Mouse (Mus musculus) heart, adult 11 months (tissue): Measurements from ENCODE around the gene Acad10.
"Not testable (repeated sequence)": the region's sequence is repeated elsewhere in the genome, so short reads cannot be mapped to it uniquely, and the experiment has no call there.

Source experiments
- DNase-seq: peaks from one replicate; pipeline ENCODE4 v3.0.0; 2022

Gene Acad10

GRCm38 (mm10) chr5:121656866-121657265, 3.4 kb downstream of the Acad10 start:
- DNase-seq = peak; percentile 96

DNA sequence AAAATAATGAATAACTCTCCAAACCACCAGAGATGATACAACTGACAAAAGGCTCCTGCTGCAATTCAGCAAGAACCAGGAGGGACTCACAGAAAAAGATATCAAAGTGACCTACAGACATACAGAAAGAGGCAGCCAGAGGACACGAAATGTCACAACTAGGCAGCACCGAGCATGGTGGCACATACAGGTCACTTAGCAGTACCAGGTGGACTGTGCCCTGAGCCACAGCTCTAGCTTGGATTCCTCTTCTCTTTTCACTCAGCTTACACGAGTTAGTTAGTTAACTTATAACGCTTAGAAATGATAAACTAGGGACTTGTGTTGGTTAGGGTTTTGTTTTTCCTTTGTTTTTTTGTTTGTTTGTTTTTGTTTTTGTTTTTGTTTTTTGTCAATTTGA, 5.8 kb downstream of the Acad10 start:
- no peak for DNase-seq

GRCm38 (mm10) chr5:121649134-121649533, 11.2 kb downstream of the Acad10 start:
- no peak for DNase-seq

GRCm38 (mm10) chr5:121639601-121640000, 20.7 kb downstream of the Acad10 start:
- no peak for DNase-seq

GRCm38 (mm10) chr5:121637296-121637695, 23.0 kb downstream of the Acad10 start:
- DNase-seq = no peak

DNA sequence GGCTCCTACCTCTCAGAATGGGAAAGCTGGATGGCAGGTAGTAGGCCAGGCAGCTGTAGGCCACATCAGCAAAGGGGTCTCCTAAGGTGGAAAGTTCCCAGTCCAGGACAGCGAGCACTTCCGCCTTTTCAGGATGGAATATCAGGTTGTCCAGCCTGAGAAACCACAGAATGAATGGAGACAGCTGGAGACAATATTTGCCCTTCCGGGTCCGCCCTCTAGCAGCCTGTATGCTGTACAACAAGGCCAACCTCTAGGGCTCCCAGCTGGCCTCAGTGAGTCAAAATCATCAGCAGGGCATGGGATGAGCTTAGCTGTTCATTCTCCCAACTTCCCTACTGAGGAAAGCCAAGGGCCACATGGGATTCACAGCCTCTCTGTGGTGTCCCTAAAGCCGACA, 25.6 kb downstream of the Acad10 start:
- DNase-seq = no peak

- no peak for DNase-seq
Observed at GRCm38 (mm10) chr5:121632804-121633203, 27.5 kb downstream of the Acad10 start.

DNA sequence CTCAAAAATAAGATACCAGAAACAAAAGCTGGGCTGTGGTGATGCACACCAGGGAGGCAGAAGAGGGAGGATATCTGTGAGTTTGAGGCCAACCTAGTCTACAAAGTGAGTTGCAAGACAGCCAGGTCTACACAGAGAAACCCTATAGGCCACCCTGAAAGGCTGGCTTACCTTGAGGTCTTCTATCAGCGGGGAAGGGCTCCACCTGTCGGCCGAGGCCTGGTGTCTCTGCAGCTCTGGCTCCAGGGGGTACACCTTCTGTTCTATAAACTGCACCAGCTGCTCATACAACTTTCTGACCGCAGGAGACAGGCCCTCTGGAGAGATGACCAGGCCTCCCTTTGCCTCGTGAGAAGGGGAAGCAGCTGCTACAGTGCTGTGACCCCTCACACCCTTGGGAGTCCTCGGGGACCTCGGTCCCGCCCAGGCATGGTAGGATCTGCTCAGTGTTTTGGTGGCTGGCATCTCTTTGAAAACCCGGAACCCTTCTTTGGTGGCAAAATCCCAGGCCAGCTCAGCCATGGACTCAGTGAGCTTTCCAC, 29.1 kb downstream of the Acad10 start:
- DNase-seq = not testable (repeated sequence)

GRCm38 (mm10) chr5:121627871-121628270, 32.4 kb downstream of the Acad10 start:
- peak; percentile 94 for DNase-seq

DNA sequence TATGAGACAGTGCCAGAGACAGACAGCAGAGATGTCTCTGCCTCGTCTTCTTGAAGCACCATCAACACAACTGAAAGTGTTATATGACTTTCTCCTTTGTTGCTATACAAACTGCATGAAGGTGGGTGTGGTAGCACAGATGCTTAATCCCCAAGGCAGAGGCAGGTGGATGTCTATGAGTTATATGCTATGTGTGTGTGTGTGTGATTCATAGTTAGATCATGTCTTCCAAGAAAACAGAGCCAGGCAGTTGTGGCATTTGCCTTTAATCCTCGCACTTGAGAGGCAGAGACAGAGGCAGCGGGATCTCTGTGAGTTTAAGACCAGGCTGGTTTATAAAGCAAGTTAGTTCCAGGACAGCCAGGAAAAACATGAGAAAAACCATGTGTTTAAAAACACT, 37.1 kb downstream of the Acad10 start:
- DNase-seq = no peak

DNA sequence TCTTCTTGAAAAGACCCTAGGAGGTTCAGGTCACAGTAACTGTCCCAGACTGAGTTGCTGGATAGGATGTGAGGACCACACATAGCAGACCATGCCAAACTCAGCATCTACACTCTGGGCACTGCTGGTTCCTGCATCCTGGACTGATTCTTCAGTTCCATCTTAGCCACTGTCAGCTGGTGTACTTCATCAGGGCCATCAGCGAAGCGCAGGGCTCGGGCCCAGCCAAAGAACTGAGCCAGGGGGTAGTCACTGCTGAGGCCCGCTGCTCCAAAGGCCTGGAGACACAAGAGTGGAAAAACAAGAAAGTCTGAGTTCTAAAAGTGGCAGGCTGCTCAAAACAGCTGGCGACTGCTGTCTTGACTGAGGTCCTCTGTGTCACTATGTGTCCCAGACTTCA, 39.2 kb downstream of the Acad10 start:
- DNase-seq = peak; percentile 91

- peak; percentile 99 for DNase-seq
Observed at GRCm38 (mm10) chr5:121618592-121619513, 41.5 kb downstream of the Acad10 start, which contains the start of gene Acad12. Gene Acad12 (minus strand): TSS chr5:121618938.

DNA sequence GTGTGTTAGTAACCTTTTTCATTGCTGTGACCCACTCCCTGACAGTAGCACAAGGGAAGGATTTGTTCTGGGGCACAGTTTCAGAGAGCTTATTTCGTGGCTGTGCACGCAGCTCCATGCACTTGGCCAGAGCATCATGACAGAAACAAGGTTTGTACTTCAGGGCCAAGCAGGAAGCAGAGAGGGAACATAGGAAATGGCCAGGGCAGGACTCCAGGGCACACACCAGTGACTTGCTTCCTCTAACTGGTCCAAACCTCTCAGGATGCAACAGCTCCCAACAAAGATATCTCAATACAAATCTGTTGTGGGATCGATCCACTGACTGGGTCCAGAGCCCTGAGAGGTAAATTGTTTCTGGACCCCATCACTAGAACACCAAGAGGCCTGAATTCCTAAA, 45.4 kb downstream of the Acad10 start:
- DNase-seq = peak; percentile 91

GRCm38 (mm10) chr5:121612036-121612435, 48.3 kb downstream of the Acad10 start:
- DNase-seq = no peak

DNA sequence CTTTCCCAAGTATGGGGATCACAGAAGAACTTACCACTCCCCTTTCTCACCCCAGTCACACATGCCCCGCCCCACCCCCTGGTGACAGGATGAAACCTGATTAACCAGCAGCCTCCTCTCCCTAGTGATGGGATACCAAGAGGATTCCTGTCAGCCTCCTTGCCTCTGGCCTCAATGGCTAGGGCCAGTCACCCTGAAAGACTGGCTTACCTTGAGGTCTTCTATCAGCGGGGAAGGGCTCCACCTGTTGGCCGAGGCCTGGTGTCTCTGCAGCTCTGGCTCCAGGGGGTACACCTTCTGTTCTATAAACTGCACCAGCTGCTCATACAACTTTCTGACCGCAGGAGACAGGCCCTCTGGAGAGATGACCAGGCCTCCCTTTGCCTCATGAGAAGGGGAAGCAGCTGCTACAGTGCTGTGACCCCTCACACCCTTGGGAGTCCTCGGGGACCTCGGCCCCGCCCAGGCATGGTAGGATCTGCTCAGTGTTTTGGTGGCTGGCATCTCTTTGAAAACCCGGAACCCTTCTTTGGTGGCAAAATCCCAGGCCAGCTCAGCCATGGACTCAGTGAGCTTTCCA, 50.7 kb downstream of the Acad10 start:
- DNase-seq = not testable (repeated sequence)

- DNase-seq = peak; percentile 97
Observed at GRCm38 (mm10) chr5:121606151-121606550, 54.2 kb downstream of the Acad10 start.

- DNase-seq = not testable (repeated sequence)
Observed at GRCm38 (mm10) chr5:121603815-121604214, 56.5 kb downstream of the Acad10 start.

DNA sequence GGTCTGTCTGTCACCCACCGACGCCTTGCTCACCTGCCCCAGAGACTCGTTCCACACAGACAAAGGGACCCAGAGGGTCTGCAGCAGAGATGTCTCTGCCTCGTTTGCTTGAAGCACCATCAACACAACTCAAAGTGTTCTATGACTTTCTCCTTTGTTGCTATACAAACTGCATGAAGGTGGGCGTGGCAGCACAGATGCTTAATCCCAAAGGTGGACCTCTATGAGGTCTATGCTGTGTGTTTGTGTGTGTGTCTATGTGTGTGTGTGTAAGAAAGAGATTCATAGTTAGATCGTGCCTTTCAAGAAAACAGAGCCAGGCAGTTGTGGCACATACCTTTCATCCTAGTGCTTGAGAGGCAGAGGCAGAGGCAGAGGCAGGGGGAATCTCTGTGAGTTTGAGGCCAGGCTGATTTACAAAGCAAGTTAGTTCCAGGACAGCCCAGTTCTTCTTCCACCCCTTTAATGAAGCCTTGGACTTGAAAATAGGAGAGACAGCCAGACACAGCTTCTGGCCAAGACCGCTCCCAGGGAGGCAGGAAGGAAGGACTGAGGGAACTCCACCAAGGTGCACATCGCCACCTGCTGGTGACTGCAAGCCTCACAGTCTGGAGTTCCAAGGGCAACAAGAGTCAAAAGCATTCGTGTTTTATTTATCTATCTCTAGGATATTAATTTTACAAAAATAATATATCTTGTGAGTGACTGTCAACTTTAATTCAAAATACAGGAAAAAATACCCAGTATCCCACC, 58.6 kb downstream of the Acad10 start:
- peak; percentile 98 for DNase-seq

DNA sequence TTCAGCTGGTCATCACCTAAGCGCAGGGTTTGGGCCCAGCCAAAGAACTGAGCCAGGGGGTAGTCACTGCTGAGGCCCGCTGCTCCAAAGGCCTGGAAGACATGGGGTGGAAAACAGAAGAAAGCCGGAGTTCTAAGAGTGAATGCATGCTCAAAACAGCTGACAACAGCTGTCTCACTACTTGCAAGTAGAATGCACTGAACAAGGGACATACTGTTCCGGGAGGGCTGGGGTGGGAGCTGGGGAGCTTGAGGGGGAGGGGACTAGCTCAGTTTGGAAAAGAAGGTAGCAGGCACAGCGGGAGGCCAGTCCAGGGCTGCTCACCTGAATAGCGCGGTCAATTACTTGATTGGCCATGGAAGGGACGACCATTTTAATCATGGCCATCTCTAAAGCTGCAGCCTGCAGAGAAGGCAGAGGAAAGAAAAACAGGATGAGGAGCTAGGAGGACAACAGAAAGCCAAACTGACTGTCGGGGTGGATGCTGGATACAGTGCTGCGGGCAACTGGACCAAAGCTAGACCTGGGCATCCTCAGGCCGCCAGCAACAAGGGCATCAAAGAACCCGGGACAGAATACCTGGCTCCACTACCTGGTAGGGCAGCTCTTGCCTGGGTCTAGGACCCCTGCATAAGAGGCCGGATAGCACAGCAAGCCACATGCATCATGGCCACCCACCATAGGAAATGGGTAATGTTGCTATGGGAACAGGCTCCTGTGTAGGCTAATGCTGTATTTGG, 61.3 kb downstream of the Acad10 start:
- DNase-seq = peak; percentile 97

- peak; percentile 90 for DNase-seq
Observed at GRCm38 (mm10) chr5:121597991-121598537, 62.2 kb downstream of the Acad10 start.

GRCm38 (mm10) chr5:121597332-121597731, 63.0 kb downstream of the Acad10 start:
- DNase-seq = peak; percentile 86

DNA sequence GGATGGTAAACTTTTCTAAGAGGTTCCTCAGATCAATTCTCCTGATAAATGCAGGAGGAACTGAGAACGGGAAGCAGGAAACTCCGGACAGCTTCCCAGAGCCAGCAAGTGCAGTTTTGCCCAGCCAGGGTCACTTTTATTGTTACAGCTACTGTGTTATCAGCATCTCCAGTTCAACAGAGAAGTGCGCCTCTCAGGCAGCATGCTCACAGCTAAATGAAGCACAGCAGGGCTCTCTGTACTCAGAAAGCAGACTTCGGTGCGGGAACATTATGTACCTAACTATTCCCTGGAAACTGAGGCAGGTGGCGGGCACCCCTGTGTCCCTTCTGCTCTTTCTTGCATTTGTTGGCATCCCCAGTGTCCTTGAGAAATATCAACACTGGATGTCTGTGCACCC, 64.1 kb downstream of the Acad10 start:
- DNase-seq = peak; percentile 91
